Mouse (Mus musculus) cerebellum, adult 9-10 months (tissue): ENCODE data around the gene Erc1.
A peak's percentile ranks its signal among the peaks of the same experiment; 100 is the strongest.
"Not testable (repeated sequence)": the region's sequence is repeated elsewhere in the genome, so short reads cannot be mapped to it uniquely, and the experiment has no call there.

ENCODE experiments used
- DNase-seq: peaks from one replicate; pipeline ENCODE4 v3.0.0; 2022

The Erc1 gene

DNA sequence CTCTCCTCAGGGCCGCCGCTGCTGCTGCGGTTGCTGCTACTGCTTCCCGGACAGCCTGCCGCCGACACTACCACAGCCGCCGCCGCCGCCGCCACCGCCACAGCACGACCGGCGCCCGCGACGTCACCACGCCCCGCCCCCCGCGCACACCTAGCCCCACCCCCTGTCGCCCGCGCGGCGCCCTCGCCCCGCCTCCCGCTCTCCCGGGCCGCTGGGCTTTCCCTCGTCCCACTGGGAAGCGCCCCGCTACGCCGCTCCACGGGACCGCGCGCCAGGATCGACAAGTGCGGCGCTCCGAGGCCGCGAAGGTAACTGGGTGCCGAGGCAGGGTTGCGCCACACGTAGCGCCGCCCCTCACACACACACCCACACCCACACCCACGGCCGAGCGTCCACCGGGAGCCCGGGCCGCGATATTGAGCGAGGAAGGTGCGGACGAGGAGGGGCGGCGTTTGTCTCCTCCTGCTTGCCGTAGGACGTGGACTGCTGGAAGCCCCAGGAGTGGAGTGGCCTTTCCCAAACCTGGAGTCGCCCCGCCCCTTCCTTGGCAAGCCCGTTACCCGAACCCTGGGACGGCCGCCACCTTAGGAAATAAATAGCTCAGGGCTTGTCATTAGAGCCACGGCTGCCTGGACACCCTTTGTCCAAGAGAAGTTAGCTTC is at the start of gene Erc1:
TSS of gene Erc1 (minus strand) at position 134 of the 662 bp plus-strand sequence.
- DNase-seq: peak; percentile 99

DNA sequence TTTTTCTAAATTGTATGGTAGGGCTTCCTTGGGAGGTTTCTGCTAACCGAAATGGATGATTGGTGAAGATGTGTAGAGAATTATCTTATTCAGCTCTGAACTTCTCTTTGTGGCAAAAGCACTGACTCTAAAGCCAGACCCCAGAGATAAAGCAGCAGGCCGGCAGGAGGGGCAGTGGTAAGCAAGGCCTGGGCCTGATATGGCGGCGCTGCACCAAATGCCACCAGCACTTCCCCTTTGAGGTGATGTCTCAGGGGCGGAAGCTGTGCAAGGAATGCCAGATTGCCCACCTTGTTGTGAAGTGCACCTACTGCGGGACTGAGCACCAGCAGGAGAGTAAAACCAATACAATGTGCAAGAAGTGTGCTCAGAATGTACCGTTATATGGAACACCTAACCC is 44.7 kb upstream of the Erc1 start:
- no peak for DNase-seq

DNA sequence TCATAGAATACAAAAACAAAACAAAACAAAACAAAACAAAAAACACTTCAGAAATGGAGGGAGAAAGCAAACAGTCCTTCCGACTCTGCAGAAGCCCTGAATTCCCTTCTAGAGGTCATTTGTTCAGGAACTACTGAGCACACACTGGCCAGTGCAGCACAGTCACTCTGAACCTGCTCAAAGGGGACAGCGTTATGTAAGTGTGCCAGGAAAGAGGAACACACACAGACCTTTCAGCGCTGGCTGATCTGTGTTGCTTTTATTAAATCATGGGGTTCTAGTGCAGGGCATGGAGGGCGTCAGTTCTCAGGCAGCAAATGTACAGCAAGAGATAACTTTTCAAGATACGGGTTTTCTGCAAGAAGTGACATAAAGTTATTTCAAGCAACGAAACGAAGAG is 35.2 kb upstream of the Erc1 start:
- DNase-seq: no peak

DNA sequence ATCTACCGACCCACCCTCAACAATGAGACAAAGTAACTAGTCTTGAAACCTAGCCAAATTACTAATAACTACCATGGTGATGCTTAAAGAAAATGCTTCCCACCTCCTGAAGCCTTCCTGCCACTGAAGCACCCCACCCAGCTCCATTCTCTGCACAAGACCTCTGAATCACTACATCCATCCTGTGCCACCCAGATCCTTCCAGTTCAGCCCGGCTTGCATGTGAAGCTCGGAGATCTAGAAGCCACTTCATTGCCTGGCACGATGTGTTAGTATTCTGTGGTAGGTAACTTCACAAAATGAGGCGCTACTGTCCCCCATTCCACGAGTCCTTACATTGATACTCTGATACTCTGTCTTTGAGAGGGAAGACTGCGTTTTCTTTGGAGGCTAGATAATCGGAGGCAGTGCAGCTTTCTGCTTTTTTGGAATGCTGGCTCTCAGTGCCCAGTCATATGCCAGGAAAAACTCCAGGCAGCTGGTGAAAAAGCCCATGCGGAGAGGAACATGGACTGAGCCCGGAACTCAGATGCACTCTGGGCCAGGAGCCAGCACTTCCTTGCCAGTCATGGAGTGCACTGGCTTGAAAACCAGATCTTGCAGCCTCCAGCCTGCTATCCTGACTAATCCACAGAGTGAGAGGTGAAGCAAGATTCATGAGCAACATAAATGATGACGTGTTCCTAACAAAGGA is 16.5 kb upstream of the Erc1 start:
- DNase-seq: peak; percentile 99

DNA sequence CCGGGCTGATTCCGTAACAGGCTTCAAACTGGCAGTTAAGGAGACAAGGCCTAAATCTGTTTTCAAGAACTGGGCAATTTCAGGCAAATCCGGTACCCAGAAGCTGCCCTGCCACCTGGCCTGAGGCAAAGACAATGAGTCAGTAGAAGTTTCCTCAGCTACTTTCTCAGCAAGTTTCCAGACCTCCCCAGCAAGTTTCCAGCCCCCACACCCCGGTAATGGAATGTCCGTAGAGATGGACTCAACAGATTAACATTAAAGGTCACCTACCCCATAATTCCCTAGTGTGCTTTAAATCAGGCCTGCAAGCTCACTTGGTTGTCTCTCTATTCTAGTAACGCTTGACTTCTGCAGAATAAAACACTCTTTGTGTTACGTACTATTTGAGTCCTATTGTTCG is 13.6 kb upstream of the Erc1 start:
- DNase-seq: no peak

DNA sequence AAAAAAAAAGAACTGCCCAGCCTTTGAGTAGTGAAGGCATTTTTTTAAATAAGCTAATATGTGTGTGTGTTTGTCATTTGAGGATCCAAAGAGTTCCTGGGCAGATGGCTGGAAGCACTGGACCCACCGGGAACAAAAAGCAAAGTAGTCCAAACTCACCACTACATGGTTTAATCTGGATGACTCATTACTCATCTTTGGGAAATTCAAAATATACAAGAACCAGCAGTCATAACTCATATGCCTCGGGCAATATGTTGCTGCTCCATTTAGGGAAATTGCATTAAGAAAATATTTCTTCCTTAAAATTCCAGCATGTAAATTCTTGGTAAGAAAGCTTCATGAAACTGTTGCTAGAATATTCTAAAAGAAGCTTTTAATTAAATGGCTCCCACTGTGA is 12.3 kb upstream of the Erc1 start:
- DNase-seq: no peak

- DNase-seq: no peak
These were observed 7.5 kb upstream of the Erc1 start for GRCm38 (mm10) chr6:119855471-119855870.

- DNase-seq: no peak
These were observed 6.2 kb upstream of the Erc1 start for GRCm38 (mm10) chr6:119854156-119854555.

GRCm38 (mm10) chr6:119849858-119850257 is 1.9 kb upstream of the Erc1 start:
- DNase-seq: peak; percentile 72

DNA sequence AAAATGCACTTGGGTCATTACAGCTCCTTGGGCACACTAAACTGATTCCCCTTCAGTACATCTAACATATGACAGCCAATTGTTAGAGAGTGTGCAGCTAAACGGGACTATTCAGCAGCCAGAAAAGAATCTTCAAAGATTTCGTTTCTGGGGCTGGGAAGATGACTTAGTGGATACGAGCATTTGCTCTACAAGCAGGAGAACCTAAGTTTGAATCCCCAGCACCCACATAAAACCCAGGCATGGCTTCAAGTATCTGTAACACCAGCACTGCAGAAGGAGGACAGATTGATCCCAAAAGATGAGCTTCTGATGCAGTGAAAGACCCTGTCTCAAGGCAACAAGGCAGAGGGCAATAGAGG is 1.4 kb upstream of the Erc1 start:
- DNase-seq: peak; percentile 61

DNA sequence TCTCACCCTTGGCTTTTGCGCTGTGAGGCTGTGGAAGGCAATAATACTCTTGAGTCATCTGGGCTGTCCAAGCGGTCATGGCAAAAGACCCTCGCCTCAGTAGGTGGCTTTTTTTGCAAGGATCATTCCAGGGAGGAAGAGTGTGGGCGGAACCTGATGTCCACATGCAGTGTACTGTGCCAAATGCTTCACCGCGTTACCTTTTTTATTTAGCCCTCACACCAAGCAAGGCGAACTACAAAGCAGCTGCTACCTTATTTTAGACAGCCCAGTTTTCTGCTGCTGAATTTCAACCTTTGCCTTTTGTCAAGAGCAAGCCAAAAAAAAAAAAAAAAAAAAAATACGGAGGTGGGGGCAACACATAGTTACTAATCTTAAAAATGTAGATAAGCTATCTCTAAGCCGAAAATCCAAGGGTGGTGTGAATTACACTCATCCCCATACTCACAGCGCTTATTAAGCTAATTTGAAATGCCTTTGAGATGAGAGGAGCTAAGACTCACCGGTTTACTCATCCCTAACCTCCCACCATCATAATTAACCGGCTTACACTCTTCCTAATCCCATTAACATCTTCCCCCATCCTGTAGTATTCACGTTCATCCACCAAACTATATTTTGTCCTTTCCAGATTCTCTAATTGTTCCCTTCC is 855 bp upstream of the Erc1 start:
- peak; percentile 66 for DNase-seq

GRCm38 (mm10) chr6:119847518-119848033 is 391 bp downstream of the Erc1 start:
- DNase-seq: peak; percentile 75

GRCm38 (mm10) chr6:119846751-119847517 is 1.0 kb downstream of the Erc1 start:
- DNase-seq: no peak

DNA sequence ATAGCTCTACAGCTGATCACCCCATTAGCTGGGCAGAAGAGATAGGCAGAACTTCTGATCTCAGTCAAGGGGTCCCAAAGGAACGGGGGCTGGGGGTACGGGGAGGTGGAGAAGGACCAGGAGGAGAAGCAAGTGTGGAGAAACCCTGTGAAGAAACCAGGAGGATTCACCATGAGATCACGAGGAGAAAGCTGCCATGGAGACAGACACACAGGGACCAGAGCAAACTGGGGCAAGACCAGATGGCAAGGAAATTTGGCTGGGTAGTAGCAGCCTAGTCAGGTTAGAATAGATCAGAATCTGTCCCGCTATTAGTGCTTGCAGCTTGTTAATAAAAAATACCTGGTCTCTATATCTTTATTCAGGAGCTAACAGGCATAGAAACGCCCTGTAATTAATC is 18.0 kb downstream of the Erc1 start:
- DNase-seq: peak; percentile 87

DNA sequence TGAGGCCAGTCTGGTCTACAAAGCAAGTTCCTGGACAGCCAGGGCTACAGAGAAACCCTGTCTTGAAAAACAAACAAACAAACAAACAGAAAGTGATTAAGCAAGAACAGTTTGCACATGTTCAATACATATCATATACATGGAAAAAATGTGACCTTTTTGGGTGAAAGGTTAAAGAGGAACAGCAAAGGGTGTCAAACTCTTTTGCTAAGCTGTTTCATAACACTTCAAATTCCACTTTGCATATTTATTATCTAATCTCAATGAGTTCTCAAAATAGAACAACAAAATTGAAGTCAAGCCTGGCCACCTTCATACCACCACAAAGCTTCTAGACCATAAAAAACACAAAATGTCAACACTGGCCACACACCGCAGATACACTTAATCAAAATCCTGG is 19.8 kb downstream of the Erc1 start:
- no peak for DNase-seq

DNA sequence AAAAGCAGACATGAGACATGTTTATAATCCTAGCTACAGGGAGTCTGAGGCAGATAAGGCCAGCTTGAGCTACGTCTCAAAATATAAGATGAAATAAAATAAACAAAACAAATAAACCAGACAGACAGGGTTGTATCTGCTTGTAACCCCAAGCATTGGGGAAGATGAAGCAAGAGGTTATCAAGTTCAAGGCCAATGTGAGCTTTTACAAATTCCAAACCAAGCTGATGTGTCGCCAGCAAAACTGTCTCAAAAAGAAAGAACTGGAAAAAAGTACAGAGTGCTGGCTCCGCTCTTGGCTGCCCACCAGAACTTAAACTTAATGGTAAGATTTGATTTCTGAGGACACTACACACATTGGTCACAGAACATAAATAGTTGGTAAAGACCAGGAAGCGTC is 21.3 kb downstream of the Erc1 start:
- DNase-seq: no peak

GRCm38 (mm10) chr6:119822216-119822615 is 25.8 kb downstream of the Erc1 start:
- DNase-seq: no peak

DNA sequence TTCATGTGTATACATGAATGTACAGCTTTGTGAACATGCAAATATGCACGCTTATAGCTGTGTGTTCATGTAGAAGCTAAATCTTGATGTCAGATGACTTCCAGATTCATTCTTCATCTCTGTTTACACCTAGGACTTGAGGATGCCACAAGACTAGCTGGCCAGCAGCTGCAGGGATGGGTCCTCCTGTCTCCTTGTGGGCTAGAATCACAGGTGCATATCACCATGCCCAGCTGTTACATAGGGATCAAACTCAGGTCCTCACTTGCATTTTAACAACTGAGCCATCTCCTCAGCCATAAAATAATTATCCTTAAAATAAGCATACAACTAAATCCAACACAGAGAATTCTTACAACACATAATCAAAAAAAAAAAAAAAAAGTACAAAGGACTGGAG is 26.8 kb downstream of the Erc1 start:
- DNase-seq: no peak

- no peak for DNase-seq
These were observed 29.4 kb downstream of the Erc1 start for GRCm38 (mm10) chr6:119818541-119818940.

- no peak for DNase-seq
These were observed 32.5 kb downstream of the Erc1 start for GRCm38 (mm10) chr6:119815426-119815825.

DNA sequence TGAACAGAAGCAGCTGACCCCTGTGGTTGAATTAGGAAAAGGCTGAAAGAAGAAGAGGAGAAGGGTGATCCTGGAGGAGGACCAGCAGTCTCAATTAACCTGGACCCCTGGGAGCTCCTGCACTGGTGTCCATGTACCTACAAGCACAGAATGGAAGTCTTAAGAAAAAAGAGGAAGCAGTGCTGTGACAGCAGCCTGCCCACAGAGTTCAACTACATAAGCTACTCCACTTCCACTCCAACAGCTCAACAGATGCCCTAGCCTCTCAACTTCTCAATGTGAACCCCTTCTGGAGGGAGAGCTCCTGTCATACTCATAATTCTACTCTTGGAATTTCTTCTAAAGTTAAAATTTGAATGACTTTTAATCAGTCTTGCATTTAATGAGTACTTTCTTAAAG is 34.9 kb downstream of the Erc1 start:
- not testable (repeated sequence) for DNase-seq

DNA sequence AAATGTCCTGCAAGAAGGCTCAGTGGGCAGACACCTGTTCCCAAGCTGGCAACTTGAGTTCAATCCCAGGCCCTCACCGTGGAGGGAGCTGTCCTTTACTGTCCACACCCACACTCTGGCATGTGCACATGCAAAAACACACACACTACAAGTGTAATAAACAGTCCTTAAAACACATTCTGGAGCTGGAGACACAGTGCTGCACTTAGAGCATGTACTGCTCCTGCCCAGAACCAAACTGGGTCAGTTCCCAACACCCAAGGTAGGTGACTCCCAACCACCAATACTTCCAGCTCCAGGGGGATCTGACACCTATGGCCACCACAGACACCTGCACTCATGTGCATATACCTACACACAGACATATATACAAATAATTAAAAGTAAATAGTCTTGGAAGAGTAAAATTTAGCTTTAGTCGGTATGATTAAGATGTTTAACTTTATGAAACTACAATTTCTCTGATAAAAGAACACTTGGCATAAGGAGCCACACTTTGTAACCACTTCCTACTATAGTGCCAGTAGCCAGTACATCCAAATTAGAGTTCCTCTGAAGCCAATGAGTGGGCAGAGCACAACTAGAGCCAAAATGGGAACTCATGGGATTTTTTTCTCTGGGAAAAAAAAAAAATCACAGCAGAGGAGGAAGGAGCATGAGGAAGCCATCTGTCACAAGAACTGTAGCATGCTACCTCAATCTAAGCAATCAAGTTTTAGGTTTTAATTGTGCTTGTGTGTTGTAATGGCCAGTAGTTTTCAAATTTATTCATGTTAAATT is 39.1 kb downstream of the Erc1 start:
- peak; percentile 88 for DNase-seq
